Mouse (Mus musculus) brain, embryonic 14.5 days (tissue): Measurements from ENCODE around the gene Dyx1c1.

ENCODE experiments used
- CTCF ChIP-seq: fragments of 200-500 bp; IDR thresholded peaks from 2 replicates; pipeline ENCODE4 v1.5.1; 2012; ENCODE audit warnings: inconsistent platforms, mild to moderate bottlenecking, moderate library complexity, borderline replicate concordance; ENCODE audit not compliant: insufficient read depth, insufficient read length; ENCODE audit errors: extremely low read depth
- POLR2A ChIP-seq: fragments of 200-500 bp; IDR thresholded peaks from 2 replicates; pipeline ENCODE4 v1.6.1; 2012; ENCODE audit warnings: mild to moderate bottlenecking, inconsistent platforms, borderline replicate concordance; ENCODE audit not compliant: poor library complexity, insufficient read depth, insufficient read length, severe bottlenecking; ENCODE audit errors: extremely low read depth

- TF ChIP-seq POLR2A = no peak
- no peak for TF ChIP-seq CTCF
These were observed 32.8 kb downstream of the Dyx1c1 start for GRCm38 (mm10) chr9:72991420-72991819.
